Mouse (Mus musculus) CH12F3 (cell line): ENCODE results near the gene Alg14.

Source experiments
- in situ Hi-C: fragments of 300-500 bp; cut with MboI; formaldehyde crosslinking; loops from 2 replicates; pipeline ENCODE4 v1.14.3; 2020; ENCODE audit warnings: low sequenced_read_pairs

Alg14 gene

DNA sequence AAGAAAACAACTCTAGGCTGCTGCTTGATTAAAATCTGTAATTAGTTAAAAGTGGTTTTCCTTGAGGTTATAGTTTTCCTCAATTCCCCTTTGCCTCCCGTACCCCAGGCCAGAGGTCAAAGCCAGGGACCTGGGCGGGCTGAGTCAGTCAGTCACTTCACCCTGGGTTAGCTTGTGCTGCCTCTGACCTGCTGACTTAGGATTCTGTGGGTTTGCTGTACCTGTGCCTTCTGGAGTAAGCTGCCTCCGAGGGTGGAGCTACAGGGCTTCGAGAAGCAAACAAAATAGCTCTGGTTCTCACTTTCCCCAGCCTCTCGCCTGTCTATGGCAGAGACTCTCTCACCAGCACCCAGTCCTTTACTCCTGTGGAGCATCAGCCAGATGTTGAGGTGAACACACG is 67.3 kb downstream of the Alg14 start:
- in situ Hi-C loops = no loop called here

DNA sequence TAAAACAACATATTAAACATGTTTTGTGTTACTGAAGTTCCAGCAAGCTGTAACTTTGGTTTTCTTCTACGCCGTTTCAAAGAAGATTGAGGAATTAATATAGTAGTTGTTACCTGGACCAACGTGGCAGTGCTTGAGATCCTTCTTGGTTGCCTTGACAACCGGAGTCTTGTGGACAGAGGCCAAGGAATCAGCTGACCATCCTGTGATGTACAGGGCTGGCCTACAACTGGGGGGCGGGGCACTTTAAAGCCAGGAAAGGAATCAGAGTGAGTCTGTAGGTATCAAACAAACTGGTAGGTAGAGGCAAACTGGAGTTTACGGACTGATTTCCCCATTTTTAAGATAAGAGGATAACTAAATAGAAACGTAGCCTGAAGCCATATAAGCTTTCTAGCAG is 67.7 kb downstream of the Alg14 start:
- in situ Hi-C loops = no loop called here

GRCm38 (mm10) chr3:121362002-121362401 is 70.4 kb downstream of the Alg14 start:
- in situ Hi-C loops = no loop called here

DNA sequence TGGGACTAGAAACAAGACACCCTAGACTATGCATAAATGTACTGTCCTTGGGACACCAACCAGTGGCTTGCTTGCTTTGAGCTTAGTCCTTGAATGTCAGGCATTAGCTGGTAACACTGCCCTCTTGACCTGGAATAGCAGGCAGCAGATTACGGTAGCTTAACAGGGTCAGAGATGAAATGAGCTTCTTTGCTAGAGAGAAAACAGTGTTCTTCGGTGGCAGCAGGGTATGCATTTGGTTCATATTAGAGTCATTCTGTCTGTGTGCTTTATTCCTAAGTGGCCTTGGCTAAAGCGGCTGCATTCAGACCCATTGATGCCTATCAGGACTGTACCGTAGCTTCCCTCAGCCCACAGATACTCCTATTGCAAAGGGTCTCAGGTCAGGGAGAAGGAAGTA is 72.8 kb downstream of the Alg14 start:
- in situ Hi-C loops = no loop called here

DNA sequence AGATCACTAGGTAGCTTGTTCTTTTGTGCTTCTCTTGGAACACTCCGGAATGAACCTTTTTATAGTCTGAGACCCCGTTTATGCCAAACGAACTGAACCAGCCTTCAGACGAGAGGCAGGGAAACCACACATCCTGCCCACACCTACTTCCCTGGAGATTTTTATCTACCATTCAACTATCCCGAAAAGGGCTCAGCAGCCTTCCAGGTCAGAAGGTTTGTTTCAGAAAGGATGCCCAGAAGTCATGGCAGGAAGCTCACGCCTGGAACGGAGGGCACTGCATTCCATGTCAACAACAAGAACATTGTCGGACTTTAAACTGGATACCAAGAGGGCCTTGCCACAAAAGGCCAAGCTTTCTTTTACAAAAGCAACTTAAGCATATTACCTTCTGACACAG is 73.6 kb downstream of the Alg14 start:
- in situ Hi-C loops = no loop called here

- in situ Hi-C loops = no loop called here
These were observed 77.0 kb downstream of the Alg14 start for GRCm38 (mm10) chr3:121368616-121369015.

DNA sequence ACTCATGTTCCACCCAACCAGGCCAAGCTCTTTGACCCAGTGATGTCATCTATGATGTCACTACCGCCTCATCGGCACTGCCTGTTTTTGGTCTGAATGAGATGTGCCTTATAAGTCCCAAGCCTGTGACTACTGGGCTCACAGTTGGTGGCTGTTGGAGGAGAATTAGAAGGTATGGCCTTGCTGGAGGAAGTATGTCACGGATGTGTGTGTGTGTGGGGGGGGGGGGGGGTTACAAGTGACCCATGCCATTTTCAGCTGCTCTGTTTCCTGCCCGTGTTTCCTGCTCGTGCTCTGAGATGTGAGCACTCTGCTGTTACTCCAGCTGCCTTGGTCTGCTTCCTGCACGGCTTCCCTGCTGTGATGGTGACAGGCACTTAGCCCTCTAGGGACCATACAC is 77.9 kb downstream of the Alg14 start:
- in situ Hi-C loops = no loop called here

GRCm38 (mm10) chr3:121370301-121370700 is 78.7 kb downstream of the Alg14 start:
- in situ Hi-C loops = no loop called here

DNA sequence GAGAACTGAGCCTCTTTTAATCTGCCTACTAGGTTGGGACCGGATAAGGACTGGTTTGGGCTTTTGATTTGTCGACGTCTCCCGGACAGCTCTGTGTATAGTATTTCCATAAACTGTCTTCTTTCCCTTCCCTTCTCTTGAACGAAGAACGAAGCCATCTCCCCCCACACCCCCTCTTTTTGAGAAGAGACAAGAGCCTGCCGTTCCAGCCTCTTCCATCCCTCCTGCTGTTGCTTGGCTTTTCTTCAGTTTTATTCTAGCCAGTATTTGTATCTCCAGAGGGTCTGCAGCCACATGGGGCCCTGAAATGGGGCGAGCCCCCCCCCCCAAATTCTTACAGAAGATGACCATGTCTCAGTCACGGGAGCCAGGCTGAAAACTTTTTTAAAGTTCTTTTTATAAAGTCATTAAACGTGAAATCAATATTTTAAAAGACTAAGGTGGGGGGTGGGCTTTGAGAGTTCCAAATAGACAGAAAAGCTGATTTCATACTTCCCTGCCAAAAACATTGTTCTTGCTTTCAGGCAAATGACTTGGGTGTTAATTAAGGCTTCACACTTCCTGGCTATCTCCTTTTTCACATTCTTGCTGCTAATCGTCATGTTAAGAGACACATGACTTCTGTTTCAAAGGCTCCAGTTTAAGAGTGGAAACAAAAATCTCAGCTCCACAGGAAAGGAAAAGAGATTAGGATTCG is 79.4 kb downstream of the Alg14 start:
- in situ Hi-C loops = no loop called here

DNA sequence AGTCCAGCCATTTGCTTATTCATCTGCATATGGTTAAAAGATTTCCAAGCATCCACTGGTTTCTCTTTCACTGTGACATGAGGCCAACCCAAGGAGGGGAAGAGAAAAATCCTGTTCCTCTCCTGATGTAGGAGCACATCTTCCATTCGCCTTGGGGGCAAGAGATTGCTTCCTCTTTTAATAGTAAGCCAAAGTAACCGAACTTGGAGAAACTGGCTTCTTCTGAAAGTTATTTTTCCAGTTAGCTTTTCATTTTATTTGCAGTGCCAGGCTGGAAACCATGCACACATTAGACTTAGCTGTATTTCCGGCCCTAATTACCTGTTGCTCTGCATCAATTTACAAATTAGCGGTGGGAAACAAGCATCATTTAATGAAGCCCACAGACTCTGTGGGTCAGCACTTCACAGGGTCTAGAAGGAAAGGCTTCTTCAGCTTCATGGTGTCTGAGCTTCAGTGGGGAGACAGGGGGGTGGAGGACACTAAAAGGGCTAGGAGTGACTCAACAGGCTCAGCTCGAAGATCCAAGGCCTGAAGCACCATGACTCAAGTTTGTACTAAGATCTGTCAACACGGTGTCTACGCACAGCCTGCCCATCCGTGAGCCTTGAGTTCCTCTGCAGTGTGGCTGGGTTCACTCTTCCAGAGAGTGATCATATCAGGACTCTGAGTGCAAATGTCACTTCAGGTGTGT is 80.1 kb downstream of the Alg14 start:
- in situ Hi-C loops = no loop called here

DNA sequence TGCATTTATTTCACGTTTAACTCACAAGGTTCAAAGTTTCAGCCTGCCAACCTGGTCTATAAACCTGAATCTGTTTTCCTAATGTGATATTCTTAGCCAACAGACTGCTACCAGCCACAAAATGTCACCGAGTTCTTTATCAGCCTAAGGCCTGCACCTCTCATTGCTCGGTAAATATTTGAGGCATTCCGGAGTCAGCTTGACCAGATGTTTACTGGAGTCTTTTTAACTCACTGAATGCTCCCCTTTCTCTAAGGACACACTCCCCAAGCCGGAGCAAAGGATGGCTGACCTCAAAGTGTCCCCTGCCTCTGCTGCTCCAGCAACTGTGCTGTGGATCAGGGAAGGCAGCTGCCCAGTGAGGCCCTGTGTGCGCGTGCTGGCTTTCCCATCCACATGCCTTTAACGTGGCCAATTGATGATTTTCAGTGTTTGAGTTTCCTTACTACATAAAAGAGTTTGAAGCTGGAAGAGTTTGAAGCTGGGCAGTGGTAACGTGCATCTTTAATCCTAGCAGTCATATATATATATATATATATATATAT is 82.4 kb downstream of the Alg14 start:
- in situ Hi-C loops = no loop called here

- in situ Hi-C loops = no loop called here
These were observed 84.1 kb downstream of the Alg14 start for GRCm38 (mm10) chr3:121375541-121376129.

DNA sequence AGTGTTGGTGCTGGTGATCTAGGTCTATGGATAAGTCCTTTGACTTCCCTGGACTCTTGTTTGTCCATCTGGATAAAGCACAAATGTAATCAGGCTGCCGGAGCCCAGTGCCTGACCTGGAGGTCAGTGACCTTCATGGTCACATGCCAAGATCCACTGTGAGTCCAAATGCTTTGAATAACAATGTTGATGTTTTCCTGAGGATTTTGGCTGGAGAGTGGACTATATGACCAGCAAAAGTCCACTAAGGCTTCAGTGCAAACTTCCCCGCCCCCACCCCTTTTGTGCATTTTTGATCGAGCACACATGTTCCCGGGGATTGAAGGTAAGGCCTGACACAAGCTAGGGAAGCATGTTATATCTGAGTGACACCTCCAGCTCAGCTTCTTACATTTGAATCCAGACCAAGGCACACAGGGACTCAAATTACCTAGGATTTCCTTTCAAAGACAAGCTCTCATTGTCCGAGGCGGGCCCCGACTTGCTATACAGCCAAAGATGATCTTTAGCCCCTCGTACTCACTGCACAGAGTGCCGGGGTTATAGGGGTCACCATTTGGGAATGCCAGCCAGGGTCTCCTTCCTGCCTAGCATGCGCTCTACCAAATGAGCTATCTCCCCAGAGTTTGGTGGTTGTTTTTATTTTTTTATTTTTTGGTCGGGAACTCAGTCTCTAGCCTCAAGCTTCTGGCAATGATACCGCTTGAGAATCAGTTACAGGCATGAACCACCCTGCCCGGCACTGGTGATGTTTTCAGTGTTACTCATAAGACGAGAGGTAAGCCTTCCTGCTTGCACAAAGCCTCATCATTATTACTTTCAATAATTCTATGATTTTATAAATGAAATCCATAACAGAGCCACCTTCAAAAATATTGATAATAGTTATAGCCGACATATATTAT is 87.4 kb downstream of the Alg14 start:
- in situ Hi-C loops = no loop called here

DNA sequence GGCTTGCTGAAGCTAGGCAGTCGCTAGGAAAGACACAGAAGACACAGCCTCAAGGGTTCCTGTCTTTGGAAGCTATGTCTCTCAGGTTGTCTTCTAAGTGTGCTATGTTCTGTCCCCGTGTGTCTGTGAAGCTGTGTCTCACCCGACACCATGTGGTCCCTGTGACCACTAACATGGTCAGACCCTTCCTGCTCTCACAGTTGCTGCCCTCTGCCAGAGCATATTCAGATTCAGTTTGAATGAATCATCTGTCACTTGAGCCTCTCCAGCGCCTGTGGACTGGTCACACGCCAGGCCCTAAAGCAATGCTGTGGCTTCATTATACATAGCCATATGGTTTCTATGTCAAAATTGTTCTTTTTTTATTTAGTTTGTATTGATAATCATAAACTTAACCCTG is 88.1 kb downstream of the Alg14 start:
- in situ Hi-C loops = no loop called here

DNA sequence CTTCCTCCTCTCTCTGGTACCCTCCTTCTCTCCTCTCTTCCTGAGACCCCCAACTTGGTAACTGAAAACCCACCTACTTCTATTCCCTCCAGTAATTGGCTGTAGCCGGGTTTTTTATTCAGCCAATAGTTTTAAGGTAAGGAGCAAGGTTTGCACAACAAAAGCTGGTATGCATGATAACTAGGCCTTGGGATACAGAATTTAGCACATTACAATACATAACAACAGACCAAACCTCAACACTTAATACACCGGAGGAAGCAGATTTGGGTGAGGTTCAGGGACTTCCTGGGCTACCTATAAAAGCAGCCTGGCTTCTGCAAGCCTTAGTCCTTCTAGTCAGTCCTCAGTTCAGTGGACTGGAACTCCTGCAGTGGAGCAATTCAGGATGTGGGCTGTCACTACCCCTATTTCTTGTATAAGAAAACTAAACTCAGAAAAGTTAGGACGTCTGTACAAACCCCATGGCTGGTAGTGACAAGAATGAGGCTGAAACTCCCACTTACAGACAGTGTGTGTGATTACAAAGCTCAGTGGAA is 96.0 kb downstream of the Alg14 start:
- in situ Hi-C loops = no loop called here

DNA sequence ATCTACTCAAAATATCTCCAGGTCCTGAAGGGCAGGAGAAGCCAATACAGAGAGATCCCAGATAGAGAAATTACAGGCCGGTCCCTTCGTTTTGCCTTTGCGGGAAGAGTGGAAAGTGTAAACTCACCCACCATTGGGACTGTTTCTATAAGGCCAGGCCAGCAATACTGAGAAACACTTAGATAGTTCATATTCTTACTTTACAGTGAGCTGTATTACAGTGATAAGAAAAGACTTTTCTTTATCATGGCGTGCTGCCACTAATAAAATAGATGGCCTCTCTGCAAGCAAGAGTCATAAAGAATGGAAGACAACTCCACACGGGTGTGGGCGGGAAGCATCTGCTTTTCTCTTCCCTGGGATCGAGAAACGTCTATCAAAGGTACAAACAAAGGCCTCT is 97.8 kb downstream of the Alg14 start:
- in situ Hi-C loops = no loop called here

- in situ Hi-C loops = no loop called here
These were observed 98.4 kb downstream of the Alg14 start for GRCm38 (mm10) chr3:121389860-121390530.

GRCm38 (mm10) chr3:121390724-121391123 is 99.2 kb downstream of the Alg14 start:
- in situ Hi-C loops = no loop called here

DNA sequence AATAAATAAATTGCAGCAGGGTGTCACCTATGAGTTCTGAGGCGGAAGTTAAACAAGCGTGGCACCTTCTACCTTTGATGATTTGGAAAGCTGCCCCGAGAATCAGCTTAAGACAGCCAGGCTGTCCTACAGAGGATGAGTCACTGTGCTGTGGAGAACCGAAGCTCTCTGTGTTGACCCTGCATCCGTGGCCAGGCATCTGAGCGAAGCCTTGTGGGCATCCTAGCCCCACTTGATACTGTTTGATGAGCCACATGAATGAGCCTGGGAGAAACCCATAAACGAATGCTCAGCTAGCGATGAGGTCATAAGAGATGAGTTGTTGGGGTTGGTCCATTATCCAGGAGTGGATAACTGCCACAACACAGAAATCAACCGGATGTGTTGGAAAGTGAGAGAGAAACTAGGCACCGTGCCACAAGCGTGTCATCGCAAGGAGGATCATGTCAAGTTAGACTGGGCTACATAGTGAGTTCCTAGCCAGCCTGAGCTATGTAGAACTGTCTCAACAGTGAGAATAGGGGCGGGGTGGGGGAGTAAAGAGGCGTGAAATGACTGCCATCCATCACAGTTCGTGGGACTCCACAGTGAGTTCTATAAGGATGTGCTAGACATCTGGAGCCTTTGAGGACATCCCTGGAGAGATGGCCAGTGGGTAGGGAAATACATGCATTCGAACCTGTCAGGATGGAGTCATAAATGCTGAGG is 104.2 kb downstream of the Alg14 start:
- in situ Hi-C loops = no loop called here

- in situ Hi-C loops = no loop called here
These were observed 105.0 kb downstream of the Alg14 start for GRCm38 (mm10) chr3:121396561-121396960.
